Mouse (Mus musculus) gastrocnemius, postnatal 14 days (tissue): ENCODE measurements around the gene Dock2. TPM values are rescaled to one million over a fixed set of nuclear protein-coding genes. Genes with fewer than 3 reads are reported as not detected.

Source experiments
- DNase-seq: peaks from one replicate; pipeline ENCODE4 v3.0.0; 2021; ENCODE audit warnings: mixed read lengths
- intact Hi-C: fragments of 180-260 bp; cut with DNase I; formaldehyde crosslinking; loops from one replicate; pipeline ENCODE4 v1.15.1; 2025; ENCODE audit warnings: low total_unique reads
- total RNA-seq, 2 experiments: library from RNA; stranded (reverse); gene quantifications; 2 replicates each; pipeline ENCODE4 v1.2.3; 2021

Dock2 gene
- total RNA-seq, 2 experiments from 2014 or later = 1.00 to 1.1 TPM

GRCm38 (mm10) chr11:34703851-34704250 is 79.8 kb downstream of the Dock2 start:
- DNase-seq = no peak
- intact Hi-C loops = no loop called here

DNA sequence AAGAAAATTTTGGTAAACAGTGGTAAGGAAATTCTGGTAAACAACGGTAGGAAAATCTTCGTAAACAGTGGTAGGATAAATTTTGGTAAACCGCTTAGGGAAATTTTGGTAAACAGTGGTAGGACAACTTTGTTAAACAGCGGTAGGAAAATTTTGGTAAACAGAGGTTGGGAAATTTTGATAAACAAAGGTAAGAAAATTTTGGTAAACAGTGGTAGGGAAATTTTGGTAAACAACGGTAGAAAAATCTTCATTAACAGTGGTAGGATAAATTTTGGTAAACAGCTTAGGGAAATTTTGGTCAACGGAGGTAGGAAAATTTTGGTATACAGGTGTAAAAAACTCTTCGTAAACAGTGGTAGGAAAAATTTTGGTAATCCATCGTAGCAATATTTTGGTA is 101.9 kb downstream of the Dock2 start:
- DNase-seq = no peak
- intact Hi-C loops = no loop called here

DNA sequence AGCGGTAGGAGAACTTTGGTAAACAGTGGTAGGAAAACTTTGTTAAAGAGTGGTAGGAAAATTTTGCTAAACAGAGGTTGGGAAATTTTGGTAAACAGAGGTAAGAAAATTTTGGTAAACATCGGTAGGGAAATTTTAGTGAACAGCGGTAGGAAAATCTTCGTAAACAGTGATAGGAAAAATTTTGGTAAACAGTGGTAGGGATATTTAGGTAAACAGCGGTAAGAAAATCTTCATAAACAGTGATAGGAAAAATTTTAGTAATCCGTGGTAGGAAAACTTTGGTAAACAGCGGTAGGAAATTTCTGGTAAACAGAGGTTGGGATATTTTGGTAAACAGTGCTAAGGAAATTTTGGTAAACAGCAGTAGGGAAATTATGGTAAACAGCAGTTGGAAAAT is 239.1 kb downstream of the Dock2 start:
- DNase-seq = no peak
- intact Hi-C loops = no loop called here

- DNase-seq = no peak
- intact Hi-C loops = no loop called here
Observed at GRCm38 (mm10) chr11:34532131-34532530, 251.6 kb downstream of the Dock2 start.

DNA sequence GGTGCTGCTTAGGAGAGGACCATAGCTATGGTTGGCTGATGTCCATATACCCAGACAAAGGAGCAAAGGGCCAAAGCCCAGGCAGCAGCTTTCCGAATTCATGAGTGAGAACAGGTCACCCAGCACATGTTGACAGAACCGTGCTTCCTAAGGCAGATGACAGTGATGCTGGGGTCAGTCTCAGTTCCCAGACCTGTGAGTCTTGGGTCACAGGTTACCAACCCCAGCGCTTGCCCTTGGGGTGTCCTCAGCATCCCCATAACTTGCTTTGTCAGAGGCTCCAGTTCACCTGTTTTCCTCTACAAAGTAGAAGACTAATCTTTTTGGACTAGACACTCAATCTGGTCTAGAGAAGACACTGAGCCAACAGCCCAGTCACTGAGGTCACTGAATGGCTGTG is 252.7 kb downstream of the Dock2 start:
- DNase-seq = no peak
- intact Hi-C loops = no loop called here

DNA sequence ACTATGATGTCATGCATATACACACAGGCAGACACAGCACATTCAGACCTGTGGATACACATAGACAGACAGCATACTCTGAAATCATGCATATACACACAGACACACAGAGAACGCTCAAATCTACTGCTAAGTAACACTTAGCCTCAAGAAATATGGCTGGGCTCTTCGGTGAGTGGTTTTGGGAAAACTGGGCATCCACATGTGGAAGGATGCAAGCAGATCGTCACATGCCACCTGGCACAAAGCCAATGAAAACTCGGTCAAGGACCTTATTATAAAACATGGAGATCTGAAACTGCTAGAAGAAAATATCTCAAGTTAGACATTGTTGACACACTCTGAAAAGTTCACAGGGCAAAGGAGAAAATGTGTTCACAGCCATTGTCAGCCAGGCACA is 255.7 kb downstream of the Dock2 start:
- DNase-seq = no peak
- intact Hi-C loops = no loop called here

- intact Hi-C loops = no loop called here
- no peak for DNase-seq
Observed at GRCm38 (mm10) chr11:34527238-34527637, 256.5 kb downstream of the Dock2 start.

- DNase-seq = no peak
- intact Hi-C loops = no loop called here
Observed at GRCm38 (mm10) chr11:34525096-34525891, 258.4 kb downstream of the Dock2 start.

- DNase-seq = no peak
- intact Hi-C loops = no loop called here
Observed at GRCm38 (mm10) chr11:34524586-34524985, 259.1 kb downstream of the Dock2 start.

DNA sequence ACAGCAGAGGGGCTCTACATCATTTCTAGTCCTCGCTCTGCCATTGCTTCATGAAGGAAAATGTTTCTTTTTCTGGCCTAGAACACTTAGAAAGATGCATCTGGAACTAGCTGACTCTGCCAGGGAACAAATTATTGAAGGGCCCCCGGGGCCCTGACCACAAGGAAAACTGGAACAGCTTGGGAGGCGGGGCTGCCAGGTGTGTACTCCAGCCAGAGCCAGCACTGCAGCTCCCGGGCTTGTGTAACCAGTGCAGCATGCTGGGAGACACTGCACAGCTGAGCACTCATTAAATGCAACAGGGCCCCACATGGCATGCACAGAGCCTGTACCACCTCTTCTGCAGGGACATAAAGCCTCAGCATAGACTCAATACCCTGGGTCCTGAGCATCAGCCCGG is 265.1 kb downstream of the Dock2 start:
- no peak for DNase-seq
- intact Hi-C loops = no loop called here

GRCm38 (mm10) chr11:34516971-34517370 is 266.7 kb downstream of the Dock2 start:
- intact Hi-C loops = no loop called here
- DNase-seq = no peak

DNA sequence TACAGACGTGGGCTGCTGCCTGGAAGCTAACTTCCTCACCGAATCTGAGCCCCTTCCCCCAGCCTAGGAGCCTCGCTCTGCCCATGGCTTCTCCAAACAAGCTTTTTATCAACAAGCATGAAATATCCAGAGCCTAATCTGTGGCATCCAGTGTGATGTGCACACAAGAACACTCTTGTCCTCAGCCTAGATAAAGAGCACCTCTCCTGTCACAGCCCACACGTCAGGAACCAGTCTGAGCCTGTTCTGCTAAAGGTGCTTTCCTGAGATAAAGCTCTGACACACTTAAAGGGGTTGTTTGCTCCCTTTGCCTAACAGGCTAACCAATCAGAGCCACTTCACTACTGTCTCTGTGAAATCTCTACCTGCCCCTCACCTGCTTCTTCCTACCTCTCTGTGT is 268.4 kb downstream of the Dock2 start:
- DNase-seq = no peak
- intact Hi-C loops = no loop called here

- DNase-seq = no peak
- intact Hi-C loops = no loop called here
Observed at GRCm38 (mm10) chr11:34506390-34506789, 277.3 kb downstream of the Dock2 start.

- DNase-seq = no peak
- intact Hi-C loops = no loop called here
Observed at GRCm38 (mm10) chr11:34499663-34500062, 284.0 kb downstream of the Dock2 start.

DNA sequence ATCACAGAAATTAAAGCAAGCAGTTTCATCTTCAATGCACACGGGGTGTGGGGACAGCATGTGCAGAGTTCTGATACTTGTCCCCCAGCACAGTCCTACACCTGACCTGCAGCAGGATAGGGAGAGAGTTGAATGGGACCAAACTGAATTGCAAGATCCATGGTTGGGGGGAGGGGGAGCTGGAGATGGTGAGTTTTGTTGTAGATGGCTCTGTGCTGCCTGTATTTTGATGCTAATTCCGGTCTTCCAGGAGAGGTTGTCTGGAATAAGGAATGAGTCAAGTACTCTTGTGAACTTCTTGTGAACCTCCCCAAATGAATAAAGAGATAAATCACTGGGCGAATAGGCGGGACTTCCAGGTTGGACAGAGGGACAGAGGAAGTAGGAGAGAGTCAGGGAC is 289.0 kb downstream of the Dock2 start:
- no peak for DNase-seq
- intact Hi-C loops = no loop called here

- no peak for DNase-seq
- intact Hi-C loops = no loop called here
Observed at GRCm38 (mm10) chr11:34492986-34493385, 290.7 kb downstream of the Dock2 start.

GRCm38 (mm10) chr11:34492223-34492622 is 291.5 kb downstream of the Dock2 start:
- no peak for DNase-seq
- intact Hi-C loops = no loop called here

DNA sequence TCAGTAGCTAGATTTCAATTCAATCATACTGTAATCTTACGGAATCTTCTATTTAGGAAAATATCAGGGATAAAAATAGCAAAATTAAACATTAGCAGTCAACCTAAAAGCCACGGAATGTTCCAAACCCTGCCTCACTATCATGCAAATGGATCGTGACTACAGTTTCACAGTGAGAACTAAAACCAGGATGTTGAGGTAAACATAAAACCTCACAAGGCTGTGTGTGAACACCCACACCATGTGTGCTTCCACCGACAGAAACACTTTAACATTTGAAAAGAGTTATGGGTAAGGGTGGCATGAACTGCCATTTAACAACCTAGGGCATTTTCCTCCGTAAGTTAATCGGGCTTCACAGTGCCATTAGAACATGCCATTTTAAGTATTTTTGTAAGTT is 294.1 kb downstream of the Dock2 start:
- intact Hi-C loops = no loop called here
- no peak for DNase-seq

GRCm38 (mm10) chr11:34479301-34479700 is 304.4 kb downstream of the Dock2 start:
- DNase-seq = no peak
- intact Hi-C loops = no loop called here

- DNase-seq = no peak
- intact Hi-C loops = no loop called here
Observed at GRCm38 (mm10) chr11:34469792-34470191, 313.9 kb downstream of the Dock2 start.

DNA sequence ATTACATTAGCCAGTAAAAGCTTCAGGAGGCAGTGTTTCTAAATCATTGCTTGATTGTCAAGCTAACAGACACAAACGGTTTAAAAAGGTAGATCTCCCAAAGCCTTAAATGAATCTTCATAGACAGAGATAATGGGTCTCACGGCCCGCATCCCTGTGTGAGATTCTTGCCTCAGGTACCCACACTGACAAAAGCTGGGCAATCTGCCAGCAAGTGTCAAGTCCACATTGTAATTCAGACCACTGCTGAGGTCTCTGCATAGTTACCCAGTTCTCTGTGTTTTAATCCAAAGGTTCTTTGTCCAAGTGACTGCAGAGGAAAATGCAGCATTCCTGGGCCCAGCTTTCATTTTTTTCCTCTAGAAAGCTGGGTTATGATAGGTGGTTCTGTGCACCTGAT is 315.1 kb downstream of the Dock2 start:
- intact Hi-C loops = no loop called here
- DNase-seq = no peak

GRCm38 (mm10) chr11:34467056-34467455 is 316.6 kb downstream of the Dock2 start:
- intact Hi-C loops = no loop called here
- no peak for DNase-seq
